Mouse (Mus musculus): ENCODE data around the gene Ccdc70.
"Not testable (repeated sequence)": the region's sequence is repeated elsewhere in the genome, so short reads cannot be mapped to it uniquely, and the experiment has no call there.

The Ccdc70 gene

DNA sequence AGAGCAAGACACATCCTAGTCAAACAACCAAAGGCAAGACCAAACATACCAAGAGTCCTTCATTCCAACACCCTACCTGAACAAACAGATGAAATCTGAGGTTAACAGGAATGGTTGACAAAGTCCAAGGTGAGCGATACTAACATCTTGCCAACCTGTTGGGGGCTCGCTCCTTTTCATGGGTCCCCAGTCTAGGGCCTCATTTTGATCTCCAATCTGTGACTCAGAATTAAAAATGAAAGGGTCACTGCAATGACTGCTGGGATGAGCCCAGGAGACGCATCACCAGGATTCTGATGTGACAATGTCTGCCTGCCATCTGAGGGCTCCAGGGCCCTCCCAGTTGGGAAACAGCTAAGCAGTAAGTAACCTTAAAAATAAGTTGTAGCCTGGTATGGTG, at the start of gene Ccdc70:
Gene Ccdc70, plus strand, starts transcription at position 301 of the 400 bp plus-strand sequence.
- DNase-seq (ENCODE audit: low spot score in 2 of 2), result no peak

DNA sequence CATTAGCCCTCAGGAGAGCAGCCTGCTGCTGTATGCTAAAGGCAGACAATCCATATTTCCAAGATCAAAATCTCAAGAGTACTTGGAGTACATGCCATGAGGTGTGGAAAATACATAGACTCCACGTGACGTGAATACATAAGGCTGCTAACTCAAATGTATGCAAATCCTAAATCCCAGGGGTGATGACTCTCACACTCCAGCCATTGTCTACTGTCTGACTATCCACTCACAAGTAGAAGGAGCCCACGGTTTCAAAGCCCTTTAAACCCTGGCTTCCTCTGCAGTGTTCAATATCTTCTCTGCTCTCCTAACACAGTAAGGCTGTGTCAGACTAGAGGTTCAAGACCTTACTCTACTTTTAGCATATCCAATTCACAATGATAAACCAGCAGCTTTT, 38.8 kb upstream of the Ccdc70 start:
- DNase-seq (ENCODE audit: low spot score in 2 of 2), result not testable (repeated sequence)

DNA sequence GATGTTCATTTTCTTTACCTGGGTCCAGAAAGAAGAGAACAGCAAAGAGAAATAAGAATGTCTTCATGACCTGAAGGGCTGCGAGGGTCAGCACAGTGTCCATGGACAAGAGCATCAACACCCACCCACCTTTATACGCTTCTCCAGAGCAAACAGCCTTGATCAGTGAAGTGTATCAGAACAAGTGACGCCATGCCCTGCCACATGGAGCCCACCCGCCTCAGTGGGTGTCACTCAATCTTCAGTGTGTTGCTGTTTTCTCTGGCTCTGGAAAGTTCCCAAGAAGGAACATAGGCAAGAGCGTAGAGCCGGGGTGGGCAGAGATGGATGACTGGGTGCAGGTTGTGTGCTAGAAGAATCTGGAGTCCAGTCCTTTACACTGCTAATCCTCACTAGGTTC, 37.0 kb upstream of the Ccdc70 start, which contains the start of gene Defb15:
Gene Defb15, minus strand, starts transcription at position 101 of the 400 bp plus-strand sequence.
- DNase-seq (ENCODE audit: low spot score in 2 of 2), result no peak

DNA sequence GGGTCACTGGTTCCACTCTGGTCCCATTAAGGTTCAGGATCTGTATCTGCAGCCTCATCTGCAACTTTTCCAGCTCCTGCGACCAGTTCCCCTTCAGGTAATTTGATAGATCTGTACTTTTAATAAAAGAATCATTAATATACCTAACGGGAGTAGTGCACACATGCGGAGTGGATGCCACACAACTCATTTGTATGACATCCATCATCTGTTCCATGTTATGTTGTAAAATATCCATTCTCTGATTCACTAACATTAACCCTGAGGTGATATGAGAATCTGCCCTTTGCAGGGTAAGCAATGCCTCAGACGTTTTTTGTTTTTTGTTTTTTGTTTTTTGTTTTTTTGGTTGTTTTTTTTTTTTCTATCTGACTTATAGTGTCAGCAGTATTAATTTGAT, 31.5 kb upstream of the Ccdc70 start, which contains the start of gene Defb35:
Gene Defb35, plus strand, starts transcription at position 301 of the 400 bp plus-strand sequence.
- not testable (repeated sequence) for DNase-seq (ENCODE audit: low spot score in 2 of 2)

DNA sequence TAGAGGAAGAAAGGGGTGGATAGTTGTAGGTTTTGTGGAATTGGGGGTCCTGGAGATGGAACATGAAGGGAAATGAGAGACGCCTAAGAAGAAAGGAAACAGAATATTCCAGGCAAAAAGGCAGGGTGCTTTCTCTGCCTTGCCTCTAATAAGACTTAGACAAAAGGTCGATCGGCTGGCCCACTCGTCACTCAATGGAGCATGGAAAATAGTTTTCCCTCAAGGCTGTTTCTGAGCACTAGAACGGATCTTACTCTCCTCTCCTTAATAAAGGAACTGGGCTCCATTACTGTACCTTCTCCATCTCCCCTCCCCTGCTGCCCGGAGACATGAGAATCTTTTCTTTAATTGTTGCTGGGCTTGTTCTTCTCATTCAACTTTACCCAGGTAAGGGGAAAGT, 23.1 kb upstream of the Ccdc70 start, which contains the start of gene Defb13:
Gene Defb13, plus strand, starts transcription at position 301 of the 400 bp plus-strand sequence.
- no peak for DNase-seq (ENCODE audit: low spot score in 2 of 2)

DNA sequence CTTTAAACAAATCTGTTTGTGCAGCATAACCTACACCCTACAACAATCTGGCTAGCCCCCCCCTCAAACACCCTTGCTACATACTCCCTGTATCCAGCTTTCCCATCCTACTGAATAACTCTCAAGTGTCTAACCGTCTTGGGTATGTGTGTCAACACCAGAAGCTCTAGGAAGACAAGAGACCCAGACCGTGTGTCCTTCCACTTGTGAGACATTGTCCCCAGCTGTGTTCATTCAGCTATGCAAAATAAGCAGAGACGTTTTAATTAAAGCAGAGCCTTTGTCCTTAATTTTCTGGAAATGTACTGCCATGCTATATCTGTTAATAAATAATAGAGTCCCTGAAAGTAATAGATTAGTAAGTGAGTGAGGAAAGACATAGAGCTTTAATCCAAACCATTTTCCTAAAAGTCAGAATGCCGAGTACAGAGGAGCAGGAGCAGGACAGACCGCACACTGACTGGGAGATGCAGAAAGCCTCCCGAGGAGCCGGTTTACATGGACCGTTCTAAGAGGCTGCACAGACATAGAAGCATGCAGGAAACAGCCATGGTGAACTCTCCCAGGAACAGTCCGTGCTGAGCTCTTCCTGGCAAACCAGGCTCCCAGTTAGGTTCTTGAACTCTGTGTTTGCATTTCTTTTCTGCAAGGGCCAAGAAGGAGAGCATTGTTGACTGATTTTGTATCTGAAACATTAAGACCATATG, 22.1 kb upstream of the Ccdc70 start:
- DNase-seq (ENCODE audit: low spot score in 2 of 2), result no peak

DNA sequence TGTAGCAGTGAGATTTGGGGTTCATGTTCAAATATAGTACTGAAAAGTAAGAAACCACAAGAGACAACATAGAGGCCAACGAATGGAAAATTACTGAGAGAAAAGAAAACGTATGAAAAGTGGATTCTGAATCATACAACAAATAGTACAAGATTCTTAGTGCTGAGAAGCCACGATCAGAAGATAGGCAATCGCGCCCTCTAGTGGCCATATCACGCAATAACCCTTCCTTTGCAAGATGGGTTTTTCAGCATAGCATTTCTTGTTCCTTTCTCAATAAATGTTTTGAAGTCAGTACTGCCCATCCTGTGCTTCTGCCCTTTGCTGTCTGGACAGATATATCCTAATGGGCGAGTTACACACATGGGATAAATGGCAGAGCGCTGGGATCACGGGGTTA, 14.3 kb upstream of the Ccdc70 start:
- no peak for DNase-seq (ENCODE audit: low spot score in 2 of 2)

DNA sequence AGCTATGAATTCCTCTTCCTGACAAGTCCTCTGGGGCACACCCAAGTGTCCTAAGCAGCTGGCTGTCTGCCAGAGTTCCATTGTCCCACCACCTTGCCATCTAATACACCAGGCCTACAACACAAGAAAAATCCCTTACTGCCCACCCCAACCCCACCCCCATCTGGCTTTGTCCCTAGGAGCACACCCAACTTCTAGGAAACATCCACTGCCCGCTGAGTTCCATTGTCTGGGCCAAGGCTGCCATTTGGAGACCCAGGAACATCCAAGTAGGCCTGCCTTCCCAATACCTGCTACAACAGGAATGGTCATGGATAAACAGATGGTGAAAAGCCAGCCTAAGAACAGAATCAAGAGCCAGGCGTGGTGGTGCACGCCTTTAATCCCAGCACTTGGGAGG, 13.2 kb upstream of the Ccdc70 start:
- no peak for DNase-seq (ENCODE audit: low spot score in 2 of 2)

DNA sequence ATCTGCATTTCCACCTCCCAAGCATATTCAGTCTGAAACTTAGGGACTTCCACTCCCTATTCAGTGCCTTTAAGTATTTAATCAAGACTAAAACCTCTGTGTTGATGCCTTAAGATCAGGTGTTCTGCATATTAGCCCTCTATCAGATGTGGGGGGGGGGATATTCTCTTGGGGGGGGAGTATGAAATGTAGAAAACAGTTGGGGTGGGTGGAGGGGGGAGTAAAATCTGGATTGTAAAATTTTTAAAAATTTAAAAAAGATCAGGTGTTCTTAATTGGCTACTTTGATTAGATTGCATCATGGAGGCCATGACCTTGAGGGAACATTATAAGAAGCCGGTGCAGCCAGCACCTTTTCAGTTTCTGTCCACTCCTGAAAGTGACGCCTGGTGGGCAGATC, 11.2 kb upstream of the Ccdc70 start, which contains the start of gene Fam90a1a:
Gene Fam90a1a, plus strand, starts transcription at position 301 of the 400 bp plus-strand sequence.
- DNase-seq (ENCODE audit: low spot score in 2 of 2), result no peak

DNA sequence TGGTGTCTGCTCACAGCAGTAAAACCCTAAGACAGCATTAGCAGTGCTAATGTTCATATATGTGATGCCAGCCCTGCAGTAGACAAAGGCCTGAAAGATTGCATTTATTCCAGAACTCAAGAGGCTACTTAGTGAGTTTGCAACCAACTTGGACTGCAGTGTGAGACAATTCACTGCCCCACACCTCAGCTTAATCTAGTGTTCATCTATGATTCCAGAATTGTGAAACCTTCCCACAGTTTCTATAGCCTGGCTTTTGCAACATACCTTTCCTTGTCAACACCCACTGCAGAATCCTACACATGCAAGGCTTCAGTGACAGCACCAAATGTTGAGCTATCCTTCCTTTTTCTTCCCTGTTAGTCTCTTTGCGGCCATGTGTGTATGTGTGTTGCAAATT, 2.9 kb upstream of the Ccdc70 start:
- no peak for DNase-seq (ENCODE audit: low spot score in 2 of 2)

DNA sequence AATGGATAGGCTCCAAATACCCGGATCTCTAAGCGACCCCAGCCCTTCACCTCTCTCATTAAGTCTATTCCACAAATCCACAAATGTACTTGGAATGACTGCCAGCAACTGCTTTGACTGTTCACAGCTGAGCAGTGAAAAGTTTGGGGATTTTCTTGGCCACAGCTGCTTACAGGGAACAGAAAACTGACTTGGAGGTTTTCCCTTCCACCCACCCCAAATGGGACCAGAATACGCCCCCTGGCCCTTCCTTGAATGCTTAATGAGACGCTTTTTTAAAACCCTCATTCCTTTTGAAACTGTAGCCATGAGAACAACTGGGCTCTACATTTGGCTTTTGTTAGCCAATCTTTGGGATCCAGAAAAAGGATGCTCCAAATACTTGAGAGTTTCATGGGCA, 8.6 kb downstream of the Ccdc70 start:
- no peak for DNase-seq (ENCODE audit: low spot score in 2 of 2)

DNA sequence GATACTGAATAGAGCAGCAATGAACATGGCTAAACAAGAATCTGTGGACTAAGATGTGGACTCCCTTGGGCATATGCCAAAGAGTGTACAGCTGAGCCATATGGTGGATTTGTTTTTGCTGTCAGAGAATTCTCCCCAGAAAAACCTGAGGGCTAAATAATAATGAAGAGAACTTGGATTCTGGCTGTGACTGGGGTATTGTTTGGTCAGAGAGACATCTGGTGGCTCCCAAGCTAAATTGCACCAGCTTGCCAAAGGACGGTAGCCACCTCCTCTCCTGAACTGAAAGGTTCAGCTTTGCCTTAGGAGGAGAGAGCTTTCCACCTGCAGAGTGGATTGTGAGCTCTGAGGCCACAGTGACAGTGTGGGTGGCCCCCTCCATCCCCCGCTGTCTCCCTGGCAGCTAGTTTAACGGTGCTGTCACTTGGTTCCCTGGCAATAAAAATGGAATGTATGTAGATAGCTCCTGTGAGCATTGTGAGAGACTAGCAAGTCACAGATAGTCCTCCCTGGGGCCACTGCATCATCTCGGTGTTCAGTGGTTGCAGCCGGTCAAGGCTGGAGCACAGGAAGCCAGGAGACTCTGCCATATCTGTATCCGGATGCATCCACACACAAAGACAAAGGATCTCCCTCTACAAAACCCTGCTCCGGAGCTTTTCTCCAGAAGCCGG, 12.2 kb downstream of the Ccdc70 start:
- DNase-seq (ENCODE audit: low spot score in 2 of 2), result no peak

DNA sequence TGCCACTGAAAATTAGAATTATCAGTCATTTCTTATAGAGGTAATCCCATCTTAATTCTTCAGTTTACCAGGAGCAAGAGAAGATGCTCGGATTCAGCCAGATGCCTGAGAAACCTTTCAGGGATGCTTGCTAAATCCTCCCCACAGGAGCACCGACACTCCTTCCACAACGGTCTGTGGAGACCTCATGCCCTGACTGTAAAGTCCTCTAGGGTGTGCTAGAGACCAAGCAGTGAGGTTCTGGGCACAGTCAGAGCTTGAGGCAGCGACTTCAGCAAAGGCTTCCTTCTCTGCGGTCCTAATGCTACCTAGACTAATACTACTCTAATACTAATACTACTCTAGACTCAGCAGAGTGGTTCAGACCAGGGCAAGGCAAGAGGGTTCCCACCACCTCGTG, 22.6 kb downstream of the Ccdc70 start:
- peak in 1 of 2 experiments; percentile 10 for DNase-seq (ENCODE audit: low spot score in 2 of 2)

DNA sequence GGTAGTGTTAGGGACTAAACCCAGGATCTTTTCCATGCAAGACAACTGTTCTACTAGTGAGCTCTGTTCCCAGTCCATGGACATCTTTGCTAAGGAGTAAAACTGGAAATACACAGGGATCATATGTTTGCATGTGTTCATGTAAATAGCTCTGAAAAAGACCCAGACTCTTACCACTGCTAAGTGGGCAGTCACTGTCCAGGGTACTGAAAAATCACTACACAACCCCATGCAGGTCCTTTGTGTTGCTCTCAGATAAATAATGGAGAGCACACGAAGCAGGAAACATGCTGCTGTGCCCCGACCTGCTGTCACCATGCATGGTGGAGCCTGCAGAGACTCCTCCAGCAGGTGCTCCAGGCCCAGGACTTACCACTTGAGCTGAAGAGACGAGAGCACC, 25.6 kb downstream of the Ccdc70 start:
- DNase-seq (ENCODE audit: low spot score in 2 of 2), result no peak

DNA sequence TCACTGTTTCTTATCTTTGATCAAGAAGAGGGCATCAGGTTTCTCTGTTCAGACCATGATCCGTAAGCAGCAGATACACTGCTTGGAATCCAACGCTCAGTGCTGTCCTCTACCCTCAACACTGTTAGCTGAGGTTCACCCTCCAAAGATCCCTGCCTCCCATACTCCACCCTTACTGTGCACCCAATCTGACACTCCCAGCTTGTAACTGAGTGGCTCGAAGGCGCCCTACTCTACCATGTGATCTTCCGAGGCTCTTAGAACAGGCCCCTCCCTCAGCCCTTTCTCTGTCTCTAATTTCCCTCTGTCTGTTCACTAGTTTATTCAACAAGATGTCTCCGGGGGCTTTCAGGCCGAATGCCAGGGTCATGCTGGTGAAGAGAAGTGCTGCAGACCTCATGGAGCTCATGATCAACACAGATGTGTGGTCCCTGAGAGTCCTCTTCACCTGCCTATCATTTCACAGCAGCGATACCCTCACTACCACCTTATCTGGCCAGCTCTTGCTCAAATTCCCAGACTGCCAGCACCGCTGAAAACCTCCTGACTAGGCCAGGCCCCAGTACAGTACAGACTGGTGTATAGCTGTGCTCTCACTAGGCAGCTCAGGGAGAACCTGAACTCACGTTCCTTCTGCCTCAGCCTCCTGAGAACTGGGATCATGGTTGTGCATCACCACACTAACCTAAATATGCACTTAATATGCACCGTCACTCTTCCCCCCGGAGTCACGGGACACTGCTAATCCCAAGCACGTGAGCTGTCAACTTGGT, 35.4 kb downstream of the Ccdc70 start:
- no peak for DNase-seq (ENCODE audit: low spot score in 2 of 2)

DNA sequence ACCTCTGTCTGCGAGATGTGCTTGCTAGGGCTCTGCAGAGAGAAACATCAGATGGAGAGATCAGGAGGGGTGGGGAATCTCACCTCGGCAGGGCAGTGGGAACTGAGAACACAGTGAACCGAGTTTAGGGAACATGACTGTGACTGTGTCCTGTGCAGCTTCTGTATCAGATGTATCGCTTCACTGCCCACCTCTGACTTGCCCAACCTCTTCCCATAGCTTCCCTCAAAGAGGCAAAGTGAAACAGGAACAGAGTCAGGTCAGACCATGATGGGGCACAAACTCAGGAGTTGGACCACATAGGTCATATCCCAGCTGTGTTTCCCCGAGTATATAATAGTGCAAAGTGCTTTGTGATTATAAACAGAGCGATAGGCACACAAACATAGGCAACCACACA, 36.8 kb downstream of the Ccdc70 start:
- DNase-seq (ENCODE audit: low spot score in 2 of 2), result no peak

DNA sequence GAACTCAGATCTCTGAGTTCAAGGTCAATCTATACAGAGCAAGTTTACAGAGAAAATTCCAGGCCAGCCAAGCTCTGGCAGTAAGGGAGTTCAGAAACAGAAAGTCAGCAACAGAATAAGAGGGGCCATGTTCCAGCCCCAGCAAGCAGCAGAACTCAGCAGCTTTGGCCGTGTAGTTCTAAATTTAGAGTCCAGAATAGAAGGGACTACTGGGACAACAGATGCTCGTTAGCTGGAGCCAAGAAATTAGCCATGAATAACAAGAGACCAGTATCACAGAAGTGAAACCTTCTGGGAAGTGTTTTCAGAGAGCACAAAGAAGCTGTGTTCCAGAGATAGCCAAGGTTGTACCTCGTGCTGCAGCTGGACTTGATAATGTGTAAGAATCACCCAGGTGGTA, 39.8 kb downstream of the Ccdc70 start:
- no peak for DNase-seq (ENCODE audit: low spot score in 2 of 2)

DNA sequence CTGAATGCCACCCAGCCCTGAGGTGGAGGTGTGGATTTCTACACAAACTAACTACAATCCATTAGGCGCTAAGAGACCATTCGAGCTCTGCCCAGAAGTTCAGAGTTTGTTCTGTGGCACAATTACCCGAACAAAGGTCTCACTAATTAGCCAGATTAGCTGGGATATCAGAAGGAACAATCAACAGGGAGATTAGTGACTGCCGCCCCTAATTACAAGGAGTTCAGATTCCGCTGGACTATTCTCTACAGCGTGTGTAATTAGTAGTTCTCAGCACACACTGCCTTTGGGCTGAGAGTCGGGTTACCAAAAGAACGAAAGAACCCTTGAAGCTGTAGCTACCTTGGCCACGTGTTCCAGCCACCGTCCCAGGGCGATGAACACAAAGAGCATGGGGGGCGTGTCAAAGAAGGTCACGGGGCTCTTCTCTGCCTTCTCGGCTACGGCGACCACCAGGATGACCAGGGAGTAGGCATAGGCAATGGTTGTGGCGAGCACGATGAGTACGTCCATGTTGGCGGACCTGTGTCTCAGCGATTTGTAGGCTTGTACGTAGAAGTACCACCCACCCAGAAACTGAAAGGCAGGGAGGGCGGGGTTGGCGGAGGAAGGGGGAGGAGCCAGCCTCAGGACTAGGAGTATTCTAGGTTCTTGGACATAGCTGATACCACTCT, 43.6 kb downstream of the Ccdc70 start:
- no peak for DNase-seq (ENCODE audit: low spot score in 2 of 2)

DNA sequence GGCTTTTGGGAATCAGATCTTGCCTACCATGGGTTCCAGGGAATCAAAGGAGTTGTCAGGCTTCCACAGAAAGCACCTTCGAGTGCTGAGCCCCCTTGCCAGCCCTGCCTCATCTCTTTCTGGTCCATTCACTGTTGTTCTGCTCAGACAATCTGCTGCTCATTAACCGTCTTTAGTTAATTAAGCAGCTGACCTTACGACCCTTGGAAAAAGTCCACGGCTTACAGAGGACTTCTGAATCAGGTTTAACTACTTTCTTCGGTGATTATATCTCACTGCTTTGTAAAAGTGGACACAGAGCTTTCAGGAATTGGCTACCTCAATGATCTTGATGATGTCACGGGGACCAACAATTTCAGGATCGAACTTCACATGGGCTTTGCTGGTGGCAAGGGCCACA, 48.2 kb downstream of the Ccdc70 start:
- DNase-seq (ENCODE audit: low spot score in 2 of 2), result no peak

DNA sequence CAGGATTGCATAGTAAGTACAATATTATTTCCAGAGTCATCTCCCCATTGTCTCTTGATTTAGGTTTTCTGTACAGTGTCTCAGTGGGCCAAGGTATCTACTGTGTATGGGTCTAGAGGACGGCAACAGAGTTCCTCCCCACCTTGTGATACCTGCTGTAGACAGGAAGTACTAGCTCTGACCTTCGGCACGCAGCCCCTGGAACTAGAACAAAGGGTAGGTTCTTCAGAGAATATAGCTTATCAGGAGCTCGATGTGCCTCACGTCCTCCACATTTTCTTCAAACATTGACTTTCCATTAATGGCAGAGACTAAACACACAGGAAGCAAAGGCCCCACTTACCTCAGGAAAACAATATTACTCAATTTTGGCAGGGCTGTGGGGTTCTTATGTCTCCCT, 49.9 kb downstream of the Ccdc70 start:
- DNase-seq (ENCODE audit: low spot score in 2 of 2), result no peak

DNA sequence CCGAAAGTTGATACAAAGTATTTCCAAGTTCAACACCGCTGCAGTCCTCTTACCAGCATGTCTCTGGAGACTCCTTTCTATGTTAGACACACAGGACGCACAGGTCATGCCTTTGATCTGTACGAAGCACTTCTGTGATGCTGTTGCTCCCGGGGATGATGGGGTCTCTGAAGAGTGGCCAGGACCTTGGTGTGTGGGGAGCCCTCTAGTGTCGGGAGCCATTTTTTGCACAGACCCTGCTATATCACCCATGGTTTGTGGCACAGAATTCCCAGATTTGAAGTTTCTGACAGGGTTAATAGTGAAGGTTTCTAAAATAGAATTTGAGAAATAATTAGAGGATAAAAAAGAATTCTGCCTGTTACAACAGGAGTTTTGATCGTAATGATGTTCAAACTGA, 52.7 kb downstream of the Ccdc70 start:
- no peak for DNase-seq (ENCODE audit: low spot score in 2 of 2)
